Mouse (Mus musculus) liver, embryonic 11.5 days (tissue): ENCODE measurements around the gene Tmem221. TPM values are rescaled to one million over a fixed set of nuclear protein-coding genes. Genes with fewer than 3 reads are reported as not detected.
A peak's percentile ranks its signal among the peaks of the same experiment; 100 is the strongest.
"Not testable (repeated sequence)": the region's sequence is repeated elsewhere in the genome, so short reads cannot be mapped to it uniquely, and the experiment has no call there.

Source experiments
- ATAC-seq: fragments of 200-750 bp; cut with Nextera tagmentation; replicated peaks from 2 replicates; pipeline ENCODE4 v1.8.0; 2017; ENCODE audit warnings: moderate number of reproducible peaks, mild to moderate bottlenecking, moderate TSS enrichment, moderate library complexity; ENCODE audit not compliant: low FRiP score
- DNase-seq: peaks from one replicate; pipeline ENCODE4 v3.0.0-alpha.2; 2017; ENCODE audit warnings: low spot score
- H3K27ac ChIP-seq: fragments of 300-500 bp; sonication (generic); 2 replicates; pipeline ENCODE4 v1.5.1; 2014; ENCODE audit warnings: mild to moderate bottlenecking, low read depth, low read length, control low read depth
- H3K27me3 ChIP-seq: fragments of 300-500 bp; sonication (generic); replicated peaks from 2 replicates; pipeline ENCODE4 v1.6.1; 2014; ENCODE audit warnings: low read length, mixed read lengths; ENCODE audit not compliant: control insufficient read depth, insufficient read depth
- H3K36me3 ChIP-seq: fragments of 300-500 bp; sonication (generic); 2 replicates; pipeline ENCODE4 v1.6.1; 2014; ENCODE audit warnings: mild to moderate bottlenecking, low read length, moderate library complexity, mixed read lengths; ENCODE audit not compliant: control insufficient read depth, insufficient read depth
- H3K4me1 ChIP-seq: fragments of 300-500 bp; sonication (generic); replicated peaks from 2 replicates; pipeline ENCODE4 v1.6.1; 2014; ENCODE audit warnings: low read length, mixed read lengths; ENCODE audit not compliant: control insufficient read depth, insufficient read depth
- H3K4me2 ChIP-seq: fragments of 300-500 bp; sonication (generic); 2 replicates; pipeline ENCODE4 v1.6.1; 2014; ENCODE audit warnings: mild to moderate bottlenecking, control low read depth, moderate library complexity
- H3K4me3 ChIP-seq: fragments of 300-500 bp; sonication (generic); 2 replicates; pipeline ENCODE4 v1.5.1; 2014; ENCODE audit warnings: low read depth, low read length, control low read depth
- H3K9ac ChIP-seq: fragments of 300-500 bp; sonication (generic); 2 replicates; pipeline ENCODE4 v1.6.1; 2014; ENCODE audit warnings: low read depth, low read length, control low read depth
- H3K9me3 ChIP-seq: fragments of 300-500 bp; sonication (generic); 2 replicates; pipeline ENCODE4 v1.6.1; 2016; ENCODE audit warnings: low read length, inconsistent platforms, mixed read lengths; ENCODE audit not compliant: control insufficient read depth
- WGBS: fragments of 180-500 bp; shearing (Covaris S2); extraction: QIAGEN DNeasy Blood & Tissue Kit; methylation state at CpG from one replicate; pipeline ENCODE4 v1.1.7; 2014; 5-methylcytosine and 5-hydroxymethylcytosine counted together
- polyA plus RNA-seq: library from polyadenylated mRNA; unstranded; fragments of >200 nt; fragmentation: Nextera tagmentation; extraction: Ambion mirVana; gene quantifications from 2 replicates; pipeline ENCODE4 v1.2.1, GENCODE M21; 2014

Tmem221 gene
- polyA plus RNA-seq, 1 experiment from 2014 or later: 0.53 TPM

DNA sequence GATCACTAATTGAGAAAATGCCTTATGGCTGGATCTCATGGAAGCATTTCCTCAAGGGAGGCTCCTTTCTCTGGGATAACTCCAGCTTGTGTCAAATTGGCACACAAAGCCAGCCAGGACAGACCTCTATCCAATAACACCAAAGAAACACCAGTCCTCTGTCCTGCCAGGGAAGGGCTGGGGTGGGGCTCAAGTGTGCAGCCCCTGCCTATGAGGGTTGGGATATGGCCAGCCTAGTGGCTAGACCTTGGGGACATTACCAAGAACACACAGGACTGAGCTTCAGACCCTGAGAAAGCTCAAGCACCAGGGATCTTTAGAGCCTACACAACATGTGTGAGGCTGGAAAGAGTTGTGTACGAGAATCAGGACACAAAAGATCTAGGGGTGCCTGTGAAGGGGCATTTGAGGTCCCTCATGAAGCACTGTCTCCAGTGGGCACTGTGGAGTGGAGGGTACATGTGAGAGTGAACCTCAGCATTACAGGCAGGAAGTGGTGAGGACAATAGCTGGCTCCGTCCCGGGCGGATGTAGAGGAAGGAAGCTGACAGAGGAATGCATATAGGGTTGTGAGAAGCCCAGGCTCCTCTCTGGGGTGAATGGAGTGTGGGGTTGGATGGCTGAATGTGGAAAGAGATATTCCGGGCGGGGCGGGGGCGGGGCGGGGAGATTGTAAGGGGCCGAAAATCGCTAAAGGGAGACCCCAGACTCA is 30.2 kb downstream of the Tmem221 start:
- Histone ChIP-seq H3K4me1 (peaks cover 14% of the 10 kb centered on the region), H3K4me2 (no peak overlapping the region), H3K9ac (no peak overlapping the region), H3K27me3 (peaks cover 26% of the 10 kb centered on the region), H3K36me3 (no peaks in the 10 kb centered on the region), H3K27ac (no peak overlapping the region), H3K9me3 (no peaks in the 10 kb centered on the region), H3K4me3 (no peak overlapping the region)
- no peak for DNase-seq
- peak; percentile 51; the same call in 1 of the 2 replicates for ATAC-seq
- WGBS: 48% methylated on average over 11 of the region's 11 CpGs

DNA sequence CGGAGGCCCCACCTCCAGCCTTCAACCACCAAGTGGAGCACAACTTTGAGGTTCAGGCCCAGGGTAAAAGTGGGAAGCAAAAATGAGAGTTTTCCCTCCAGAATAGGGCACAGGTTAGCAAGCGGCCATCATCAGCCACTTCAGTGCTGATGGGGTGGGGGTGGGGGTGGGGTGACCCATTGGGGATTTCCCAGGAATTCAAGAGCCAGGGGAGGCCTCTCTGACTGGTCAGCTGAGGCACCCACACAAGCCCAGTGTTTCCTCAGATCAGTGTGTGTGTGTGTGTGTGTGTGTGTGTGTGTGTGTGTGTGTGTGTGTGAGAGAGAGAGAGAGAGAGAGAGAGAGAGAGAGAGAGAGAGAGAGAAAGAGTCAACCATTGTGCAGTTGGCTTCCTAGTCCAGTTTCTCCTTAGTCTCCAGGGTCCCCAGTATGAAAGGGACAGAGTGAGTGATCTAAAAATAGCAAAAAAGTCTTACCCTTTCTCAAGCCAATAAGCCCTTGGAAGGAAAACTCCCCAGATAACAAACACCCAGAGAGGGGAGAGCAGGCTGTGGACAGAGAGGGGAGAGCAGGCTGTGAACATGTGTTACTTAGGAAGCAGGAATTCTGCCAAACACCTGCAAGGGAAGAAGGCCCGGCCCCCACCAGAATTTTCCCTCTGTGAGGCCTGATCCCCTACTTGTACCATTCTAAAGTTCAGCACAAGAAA is 31.4 kb downstream of the Tmem221 start:
- DNase-seq (no peak), ATAC-seq (no peak)
- WGBS: 41% methylated on average over 3 of the region's 3 CpGs
- Histone ChIP-seq H3K4me1 (peaks cover 14% of the 10 kb centered on the region), H3K4me3 (no peak overlapping the region), H3K27ac (no peak overlapping the region; the same call in 1 of the 2 replicates), H3K4me2 (no peak overlapping the region), H3K9ac (no peak overlapping the region), H3K27me3 (peaks cover 26% of the 10 kb centered on the region), H3K36me3 (no peaks in the 10 kb centered on the region), H3K9me3 (no peaks in the 10 kb centered on the region)

DNA sequence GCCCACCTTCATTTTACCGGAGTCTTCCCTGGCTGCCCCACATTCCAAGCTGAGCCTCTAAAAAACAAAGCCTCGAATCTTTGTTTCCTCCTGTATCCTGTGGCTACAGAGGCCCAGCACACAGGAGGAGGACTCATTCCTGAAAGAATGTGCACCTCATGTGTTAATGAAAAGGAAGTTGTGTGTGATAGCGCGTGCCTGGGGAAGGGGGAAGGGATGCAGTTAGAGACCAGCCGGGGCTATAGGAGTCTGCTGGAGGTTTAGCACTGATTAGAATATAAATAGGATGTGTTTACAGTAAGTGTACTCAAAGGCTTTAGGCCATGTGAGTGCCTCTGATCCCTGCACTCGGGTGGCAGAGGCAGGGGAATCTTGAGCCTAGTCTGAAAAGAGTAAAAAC is 32.4 kb downstream of the Tmem221 start:
- ATAC-seq (no peak), DNase-seq (no peak)
- H3K27me3 ChIP-seq: peaks cover 26% of the 10 kb centered on the region
- peaks cover 14% of the 10 kb centered on the region for H3K4me1 ChIP-seq
- no peak overlapping the region for H3K4me3 ChIP-seq
- H3K27ac ChIP-seq: no peak overlapping the region
- H3K36me3 ChIP-seq: no peaks in the 10 kb centered on the region
- H3K9ac ChIP-seq: no peak overlapping the region
- no peak overlapping the region for H3K4me2 ChIP-seq
- H3K9me3 ChIP-seq: no peaks in the 10 kb centered on the region
- WGBS: 9% methylated on average over 6 of the region's 6 CpGs

DNA sequence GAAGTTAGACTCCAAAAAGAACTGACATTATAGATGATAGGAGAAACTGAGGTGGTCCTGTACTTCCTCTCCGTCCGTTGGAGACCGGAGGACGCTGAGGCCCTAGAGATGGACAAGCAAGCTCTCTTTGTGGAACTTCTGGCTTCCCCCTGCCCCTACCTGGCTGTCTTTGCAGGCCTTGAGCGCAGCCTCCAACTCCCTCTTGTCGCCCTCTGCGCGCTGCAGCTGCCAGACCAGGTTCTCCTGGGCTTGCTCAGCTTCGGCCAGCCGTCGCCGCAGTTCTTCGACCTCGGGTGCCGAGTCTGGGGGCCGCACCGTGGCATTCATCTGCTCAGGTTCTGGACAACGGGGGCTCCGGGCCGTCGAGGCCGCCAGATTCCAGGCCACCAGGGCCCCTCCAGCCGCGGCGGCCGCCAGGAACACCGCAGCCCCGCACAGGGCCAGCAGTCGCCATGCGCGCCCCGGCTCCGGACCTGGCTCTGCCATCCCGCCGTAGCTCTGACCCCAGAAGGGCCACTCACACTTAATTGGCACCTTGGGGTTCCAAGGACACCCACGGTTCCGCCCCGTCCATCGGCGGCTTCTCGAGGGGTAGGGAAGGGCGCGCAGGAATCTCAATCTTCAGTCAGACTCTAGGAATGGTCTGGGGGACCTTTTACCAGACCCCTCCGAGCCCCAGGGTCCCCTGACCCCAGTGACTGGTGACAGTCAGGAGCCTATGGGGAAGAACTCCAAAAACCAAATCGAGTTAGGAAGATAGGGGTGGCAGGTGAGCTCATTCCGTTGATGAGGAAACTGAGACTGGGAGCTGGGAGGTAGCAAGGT is 33.2 kb downstream of the Tmem221 start, which contains the start of gene Ccdc194:
TSS of gene Ccdc194 (minus strand) at position 486 of the 825 bp plus-strand sequence.
- peaks cover 14% of the 10 kb centered on the region for H3K4me1 ChIP-seq
- H3K9me3 ChIP-seq: no peaks in the 10 kb centered on the region
- DNase-seq (peak; percentile 44), ATAC-seq (no peak)
- peak within 1 kb of the TSS; percentile 45 for H3K4me2 ChIP-seq
- H3K36me3 ChIP-seq: no peaks in the 10 kb centered on the region
- no peak within 1 kb of the TSS for H3K27ac ChIP-seq
- no peak within 1 kb of the TSS for H3K9ac ChIP-seq
- 23% methylated on average over 46 of the region's 46 CpGs for WGBS
- peak within 1 kb of the TSS; percentile 10; the same call in 1 of the 2 replicates for H3K4me3 ChIP-seq
- peaks cover 26% of the 10 kb centered on the region for H3K27me3 ChIP-seq

DNA sequence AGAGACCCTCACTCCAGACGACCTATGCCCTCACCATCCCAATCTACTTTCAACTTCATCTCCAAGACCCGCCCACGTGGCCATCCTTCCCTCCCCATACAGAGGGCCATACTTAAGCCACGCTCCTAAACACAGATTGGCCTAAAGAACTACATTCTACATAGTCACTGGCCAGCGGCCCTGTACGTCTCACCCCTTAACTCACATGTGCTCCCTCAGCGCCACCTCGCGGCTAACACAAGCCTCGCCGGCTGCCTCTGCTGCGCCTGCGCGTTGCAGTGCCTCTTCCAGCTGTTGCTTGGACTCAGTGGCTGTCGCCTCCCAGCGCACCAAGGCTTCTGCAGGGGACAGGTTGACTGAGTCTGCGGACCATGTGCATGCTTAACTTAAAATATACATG is 37.0 kb downstream of the Tmem221 start:
- H3K9ac ChIP-seq: no peak overlapping the region
- H3K4me1 ChIP-seq: peaks cover 14% of the 10 kb centered on the region
- ATAC-seq (peak; percentile 85), DNase-seq (peak; percentile 89)
- H3K27ac ChIP-seq: no peak overlapping the region
- H3K27me3 ChIP-seq: peaks cover 22% of the 10 kb centered on the region
- peak overlapping the region; percentile 11; the same call in 1 of the 2 replicates for H3K4me2 ChIP-seq
- no peaks in the 10 kb centered on the region for H3K9me3 ChIP-seq
- no peak overlapping the region for H3K4me3 ChIP-seq
- no peaks in the 10 kb centered on the region for H3K36me3 ChIP-seq
- WGBS: 2% methylated on average over 17 of the region's 17 CpGs

DNA sequence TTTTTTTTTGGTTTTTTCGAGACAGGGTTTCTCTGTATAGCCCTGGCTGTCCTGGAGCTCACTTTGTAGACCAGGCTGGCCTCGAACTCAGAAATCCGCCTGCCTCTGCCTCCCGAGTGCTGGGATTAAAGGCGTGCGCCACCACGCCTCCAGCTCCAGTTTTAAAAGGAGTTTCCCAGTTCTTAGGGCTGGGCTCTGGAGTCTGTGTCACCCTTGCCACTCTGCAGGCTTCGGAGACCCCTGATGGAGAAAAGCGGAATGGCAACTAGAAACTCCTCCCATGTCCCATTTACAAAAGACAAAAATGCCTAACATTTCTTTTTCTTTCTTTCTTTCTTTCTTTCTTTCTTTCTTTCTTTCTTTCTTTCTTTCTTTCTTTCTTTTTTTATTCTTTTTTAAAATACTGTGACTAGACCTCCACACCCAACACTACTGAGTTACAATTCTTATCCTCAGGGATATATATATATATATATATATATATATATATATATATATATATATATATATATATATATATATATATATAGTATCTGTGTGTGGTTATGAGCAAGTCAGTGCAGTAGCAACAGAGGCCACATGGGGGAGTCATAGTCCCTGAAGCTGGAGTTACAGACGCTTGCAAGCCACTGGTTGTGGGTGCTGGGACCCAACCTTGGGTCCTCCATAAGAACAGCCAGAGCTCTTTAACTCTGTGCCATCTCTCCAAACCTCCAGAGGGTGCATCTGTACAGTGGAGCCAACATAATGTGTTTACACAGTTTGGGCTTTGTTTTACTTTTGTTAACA is 39.4 kb downstream of the Tmem221 start:
- DNase-seq, H3K27me3 ChIP-seq, H3K27ac ChIP-seq, H3K4me2 ChIP-seq, H3K9ac ChIP-seq, H3K4me1 ChIP-seq, H3K4me3 ChIP-seq, H3K36me3 ChIP-seq, H3K9me3 ChIP-seq, ATAC-seq: not testable (repeated sequence)
- WGBS: 35% methylated on average over 9 of the region's 10 CpGs

DNA sequence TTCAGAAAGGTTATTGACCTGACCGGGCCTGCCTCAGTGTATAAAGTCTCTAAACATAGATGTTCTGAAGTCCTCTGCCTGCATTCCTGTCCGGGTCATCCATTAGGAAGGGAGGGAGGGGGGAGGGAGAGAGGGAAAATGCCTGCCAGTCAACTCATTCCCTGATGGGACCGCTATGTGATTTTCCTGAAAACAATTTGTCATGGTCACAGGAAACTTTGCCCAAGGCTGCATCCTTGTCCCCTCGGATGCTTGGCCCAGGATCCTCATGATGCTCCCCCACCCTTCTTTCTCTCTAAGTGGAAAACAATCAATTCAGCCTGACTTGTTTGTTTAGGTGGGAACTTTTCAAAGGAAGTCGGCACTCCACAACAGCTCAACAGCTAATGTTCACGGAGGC is 41.9 kb downstream of the Tmem221 start:
- Histone ChIP-seq H3K36me3 (no peaks in the 10 kb centered on the region), H3K27ac (no peak overlapping the region), H3K9me3 (no peaks in the 10 kb centered on the region), H3K27me3 (no peaks in the 10 kb centered on the region), H3K4me1 (peaks cover 14% of the 10 kb centered on the region), H3K9ac (no peak overlapping the region), H3K4me3 (no peak overlapping the region), H3K4me2 (no peak overlapping the region)
- ATAC-seq (no peak), DNase-seq (no peak)
- WGBS: 29% methylated on average over 6 of the region's 6 CpGs

DNA sequence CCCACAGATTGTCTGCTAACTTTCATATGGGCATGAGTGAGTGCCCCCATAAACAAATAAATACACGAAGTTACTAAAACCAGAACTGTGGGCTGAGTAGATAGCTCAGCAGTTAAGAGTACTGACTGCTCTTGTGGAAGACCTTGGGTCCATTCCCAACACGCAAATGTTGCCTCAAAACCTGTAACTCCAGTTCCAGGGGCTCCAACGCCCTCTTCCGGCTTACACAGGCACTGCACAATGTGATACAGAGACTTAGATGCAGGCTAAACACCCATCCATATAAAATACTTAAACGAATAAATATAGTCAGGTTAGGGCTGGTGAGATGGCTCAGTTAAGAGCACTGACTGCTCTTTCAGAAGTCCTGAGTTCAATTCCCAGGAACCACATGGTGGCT is 43.6 kb downstream of the Tmem221 start:
- Histone ChIP-seq H3K9me3 (no peaks in the 10 kb centered on the region), H3K27ac (no peak overlapping the region), H3K4me3 (no peak overlapping the region), H3K36me3 (no peaks in the 10 kb centered on the region), H3K4me1 (peaks cover 22% of the 10 kb centered on the region), H3K9ac (no peak overlapping the region), H3K4me2 (no peak overlapping the region), H3K27me3 (no peaks in the 10 kb centered on the region)
- ATAC-seq: no peak
- WGBS: 76% methylated on average over 5 of the region's 5 CpGs
- DNase-seq: no peak
